Mouse (Mus musculus) liver, embryonic 13.5 days (tissue): ENCODE measurements around the gene Noxo1. TPM values are rescaled to one million over a fixed set of nuclear protein-coding genes. Genes with fewer than 3 reads are reported as not detected.

ENCODE experiments used
- ATAC-seq: fragments of 200-750 bp; cut with Nextera tagmentation; 2 replicates; pipeline ENCODE4 v1.8.0; 2017; ENCODE audit warnings: low read depth, mild to moderate bottlenecking, moderate number of reproducible peaks, moderate library complexity
- DNase-seq: peaks from one replicate; pipeline ENCODE4 v3.0.0; 2022
- H3K27ac ChIP-seq: fragments of 300-500 bp; sonication (generic); 2 replicates; pipeline ENCODE4 v1.5.1; 2015; ENCODE audit warnings: moderate library complexity, mild to moderate bottlenecking, inconsistent platforms
- H3K27me3 ChIP-seq: fragments of 300-500 bp; sonication (generic); 2 replicates; pipeline ENCODE4 v1.6.1; 2015; ENCODE audit warnings: mild to moderate bottlenecking, inconsistent platforms
- H3K36me3 ChIP-seq: fragments of 300-500 bp; sonication (generic); 2 replicates; pipeline ENCODE4 v1.6.1; 2015; ENCODE audit warnings: mild to moderate bottlenecking, inconsistent platforms
- H3K4me1 ChIP-seq: fragments of 300-500 bp; sonication (generic); replicated peaks from 2 replicates; pipeline ENCODE4 v1.6.1; 2015; ENCODE audit warnings: inconsistent platforms
- H3K4me2 ChIP-seq: fragments of 300-500 bp; sonication (generic); 2 replicates; pipeline ENCODE4 v1.6.1; 2015; ENCODE audit warnings: inconsistent platforms, mild to moderate bottlenecking, moderate library complexity
- H3K4me3 ChIP-seq: fragments of 300-500 bp; sonication (generic); replicated peaks from 2 replicates; pipeline ENCODE4 v1.5.1; 2015; ENCODE audit warnings: mild to moderate bottlenecking, inconsistent platforms
- H3K9ac ChIP-seq: fragments of 300-500 bp; sonication (generic); 2 replicates; pipeline ENCODE4 v1.6.1; 2015; ENCODE audit warnings: mild to moderate bottlenecking, inconsistent platforms
- H3K9me3 ChIP-seq: fragments of 300-500 bp; sonication (generic); replicated peaks from 2 replicates; pipeline ENCODE4 v1.6.1; 2016; ENCODE audit warnings: inconsistent platforms
- WGBS: fragments of 180-500 bp; shearing (Covaris S2); methylation state at CpG from one replicate; pipeline ENCODE4 v1.1.7; 2015; ENCODE audit not compliant: insufficient replicate concordance; 5-methylcytosine and 5-hydroxymethylcytosine counted together
- polyA plus RNA-seq: library from polyadenylated mRNA; unstranded; fragments of >200 nt; fragmentation: Nextera tagmentation; extraction: Ambion mirVana; gene quantifications from 2 replicates; pipeline ENCODE4 v1.2.1, GENCODE M21; 2015

The Noxo1 gene
- polyA plus RNA-seq = 0.14 and 0.34 TPM in 2 replicates

GRCm38 (mm10) chr17:24696011-24696697 is at the start of gene Noxo1, which contains the start of gene Gfer:
Gene Noxo1 (plus strand): TSS chr17:24696234.
Gene Gfer (minus strand): TSS chr17:24696156.
- H3K36me3 ChIP-seq = peaks cover 37% of the 10 kb centered on the region
- WGBS = under 1% methylated on average over 72 of the region's 76 CpGs
- ATAC-seq (peak; percentile 94), DNase-seq (peak; percentile 86)
- H3K27me3 ChIP-seq = peaks cover 11% of the 10 kb centered on the region
- H3K9me3 ChIP-seq = no peaks in the 10 kb centered on the region
- peak within 1 kb of the TSS; percentile 96 for H3K4me2 ChIP-seq
- peak within 1 kb of the TSS; percentile 84 for H3K4me3 ChIP-seq
- H3K4me1 ChIP-seq = peaks cover 40% of the 10 kb centered on the region
- H3K9ac ChIP-seq = peak within 1 kb of the TSS; percentile 90
- peak within 1 kb of the TSS; percentile 88 for H3K27ac ChIP-seq

DNA sequence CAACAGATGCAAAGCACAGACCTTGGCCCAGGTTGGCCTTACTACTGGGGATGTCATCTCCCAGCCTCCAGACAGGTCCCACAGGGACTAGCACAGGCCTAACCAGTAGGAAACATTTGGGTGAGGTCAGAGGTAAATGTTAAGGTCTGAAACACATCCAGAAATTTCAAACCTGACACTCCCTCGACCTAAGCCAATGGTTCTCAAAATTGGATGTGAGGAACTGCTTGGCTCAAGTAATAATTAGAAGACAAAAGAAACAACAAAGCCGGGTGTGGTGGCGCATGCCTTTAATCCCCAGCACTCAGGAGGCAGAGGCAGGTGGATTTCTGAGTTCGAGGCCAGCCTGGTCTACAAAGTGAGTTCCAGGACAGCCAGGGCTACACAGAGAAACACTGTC is 49.7 kb upstream of the Noxo1 start:
- Histone ChIP-seq H3K4me1 (peaks cover 42% of the 10 kb centered on the region), H3K9me3 (no peaks in the 10 kb centered on the region), H3K27ac (no peak overlapping the region), H3K4me2 (no peak overlapping the region), H3K36me3 (no peaks in the 10 kb centered on the region), H3K9ac (no peak overlapping the region), H3K4me3 (no peak overlapping the region), H3K27me3 (peaks cover 45% of the 10 kb centered on the region)
- WGBS = 66% methylated on average over 4 of the region's 4 CpGs
- DNase-seq (no peak), ATAC-seq (no peak)

DNA sequence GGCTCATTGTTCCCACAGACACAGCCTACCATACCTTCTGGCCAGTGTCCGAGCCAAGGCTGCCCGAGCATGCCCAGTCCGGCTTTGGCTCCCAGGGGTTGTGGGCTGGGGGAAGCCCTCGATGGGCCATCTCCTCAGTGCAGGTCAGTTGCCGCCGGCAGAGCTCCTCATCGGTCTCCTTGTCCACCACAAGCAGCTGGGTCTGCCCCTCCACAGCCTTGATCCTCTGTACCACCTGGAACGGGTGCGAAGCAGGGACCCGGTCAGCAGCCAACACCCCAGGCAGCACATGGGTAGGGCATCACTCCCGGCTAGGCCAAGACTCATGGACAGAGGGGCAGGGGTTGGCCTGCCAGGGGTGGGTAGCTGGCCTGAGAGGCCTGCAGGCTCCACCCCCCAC is 48.5 kb upstream of the Noxo1 start:
- Histone ChIP-seq H3K36me3 (no peaks in the 10 kb centered on the region), H3K4me1 (peaks cover 42% of the 10 kb centered on the region), H3K9me3 (no peaks in the 10 kb centered on the region), H3K4me3 (no peak overlapping the region), H3K4me2 (no peak overlapping the region), H3K27ac (no peak overlapping the region), H3K9ac (no peak overlapping the region), H3K27me3 (peaks cover 56% of the 10 kb centered on the region)
- WGBS = 72% methylated on average over 11 of the region's 11 CpGs
- no peak for ATAC-seq
- DNase-seq = no peak

DNA sequence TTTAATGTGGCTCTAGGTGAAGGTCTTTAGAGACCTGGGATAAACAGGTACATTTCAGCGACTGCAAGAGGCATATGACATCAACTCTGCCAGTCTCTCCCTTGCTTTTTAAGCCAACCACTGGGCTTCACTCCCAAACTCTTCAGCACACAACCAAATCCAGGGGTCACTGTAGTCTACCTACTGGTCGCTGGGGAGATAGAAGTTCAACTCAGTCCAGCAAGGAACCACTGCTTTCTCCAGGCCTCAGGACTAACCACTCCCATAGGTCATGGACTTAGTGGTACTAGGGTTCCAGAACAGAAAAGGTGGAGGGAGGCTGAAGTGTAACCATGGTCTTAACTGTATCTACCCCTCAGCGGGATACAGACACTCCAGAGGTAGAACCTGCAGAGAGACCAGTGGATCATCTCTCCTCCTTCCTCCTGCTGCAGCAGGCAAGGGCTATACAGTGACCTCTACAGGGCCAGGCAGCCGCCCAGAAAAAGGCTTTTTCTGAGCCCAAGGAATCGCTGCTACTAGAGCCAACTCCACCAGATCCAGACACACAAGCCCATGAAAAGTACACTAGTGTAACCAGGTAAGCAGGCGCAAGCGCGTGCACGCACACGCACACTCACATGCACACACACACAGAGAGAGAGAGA is 47.2 kb upstream of the Noxo1 start:
- Histone ChIP-seq H3K36me3 (no peaks in the 10 kb centered on the region), H3K9ac (no peak overlapping the region), H3K4me1 (peaks cover 45% of the 10 kb centered on the region), H3K4me2 (peak overlapping the region; percentile 82), H3K4me3 (peak overlapping the region; percentile 62), H3K27me3 (peaks cover 60% of the 10 kb centered on the region), H3K9me3 (no peaks in the 10 kb centered on the region), H3K27ac (no peak overlapping the region)
- no peak for ATAC-seq
- no peak for DNase-seq
- 67% methylated on average over 10 of the region's 10 CpGs for WGBS

DNA sequence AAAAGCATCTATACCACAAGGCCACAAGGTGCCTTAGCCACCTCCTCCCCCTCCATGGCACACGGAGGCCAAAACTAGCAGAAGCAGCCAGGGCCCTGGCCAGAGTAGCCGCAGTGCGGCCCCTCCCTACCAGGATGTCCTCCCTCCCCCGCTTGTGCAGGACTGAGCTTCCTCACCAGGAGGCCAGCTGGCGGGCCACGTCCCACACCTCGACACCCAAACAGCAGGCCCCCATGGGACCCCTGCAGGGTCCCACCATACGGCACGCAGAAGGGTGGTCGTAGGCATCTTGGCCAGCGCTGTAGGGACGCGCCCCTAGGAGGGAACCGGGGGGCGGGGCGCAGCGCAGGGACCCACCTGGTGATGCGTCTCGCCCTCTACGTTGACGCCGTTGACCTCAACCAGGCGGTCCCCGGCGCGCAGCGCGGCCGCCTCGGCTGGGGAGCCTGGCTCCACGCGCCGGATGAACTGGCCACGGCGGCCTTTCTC is 46.4 kb upstream of the Noxo1 start:
- H3K4me3 ChIP-seq = peak overlapping the region; percentile 62
- DNase-seq = no peak

GRCm38 (mm10) chr17:24650070-24650616 is 45.9 kb upstream of the Noxo1 start, which contains the start of gene Slc9a3r2:
Gene Slc9a3r2 (minus strand): TSS chr17:24650327.
- Histone ChIP-seq H3K27me3 (peaks cover 60% of the 10 kb centered on the region), H3K27ac (no peak within 1 kb of the TSS), H3K4me3 (peak within 1 kb of the TSS; percentile 62), H3K4me1 (peaks cover 33% of the 10 kb centered on the region), H3K9ac (peak within 1 kb of the TSS; percentile 68), H3K36me3 (no peaks in the 10 kb centered on the region), H3K9me3 (no peaks in the 10 kb centered on the region), H3K4me2 (peak within 1 kb of the TSS; percentile 82)
- WGBS = under 1% methylated on average over 28 of the region's 41 CpGs
- ATAC-seq (peak; percentile 45), DNase-seq (no peak)

More for the DNA sequence above, 46.4 kb upstream of the Noxo1 start:
- ATAC-seq = no peak
- H3K9ac ChIP-seq = peak overlapping the region; percentile 68
- H3K27me3 ChIP-seq = peaks cover 60% of the 10 kb centered on the region
- peaks cover 38% of the 10 kb centered on the region for H3K4me1 ChIP-seq
- no peak overlapping the region for H3K27ac ChIP-seq
- no peaks in the 10 kb centered on the region for H3K9me3 ChIP-seq
- 1% methylated on average over 35 of the region's 35 CpGs for WGBS
- H3K4me2 ChIP-seq = peak overlapping the region; percentile 82
- no peaks in the 10 kb centered on the region for H3K36me3 ChIP-seq

DNA sequence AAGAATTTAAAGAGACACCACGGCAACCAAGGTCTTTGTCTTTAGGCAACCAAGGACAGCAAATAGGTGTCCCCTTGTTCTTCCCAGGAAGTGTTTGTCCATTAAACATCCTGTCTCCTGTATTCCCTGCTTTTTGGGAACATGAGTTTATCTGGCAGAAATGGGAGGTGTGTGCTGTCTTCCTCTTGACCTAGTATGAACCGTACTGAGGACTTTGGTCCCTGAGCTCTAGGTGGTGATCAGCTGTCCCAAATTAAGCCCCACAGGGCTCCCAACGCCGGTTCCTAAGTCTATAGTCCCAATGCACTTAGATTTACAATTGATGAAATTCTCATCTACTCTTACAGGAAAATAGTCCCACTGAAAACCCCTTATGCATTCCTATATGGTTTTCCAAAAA is 45.3 kb upstream of the Noxo1 start:
- H3K9ac ChIP-seq = no peak overlapping the region
- WGBS = 67% methylated on average over 4 of the region's 4 CpGs
- H3K27me3 ChIP-seq = peaks cover 60% of the 10 kb centered on the region

GRCm38 (mm10) chr17:24651835-24652234 is 44.2 kb upstream of the Noxo1 start:
- Histone ChIP-seq H3K9ac (no peak overlapping the region), H3K27me3 (peaks cover 70% of the 10 kb centered on the region), H3K4me3 (no peak overlapping the region), H3K4me1 (peaks cover 21% of the 10 kb centered on the region), H3K36me3 (no peaks in the 10 kb centered on the region), H3K4me2 (no peak overlapping the region), H3K9me3 (no peaks in the 10 kb centered on the region), H3K27ac (no peak overlapping the region)
- DNase-seq (no peak), ATAC-seq (no peak)
- WGBS = 37% methylated on average over 3 of the region's 3 CpGs

More for the DNA sequence above, 45.3 kb upstream of the Noxo1 start:
- Histone ChIP-seq H3K4me2 (no peak overlapping the region), H3K4me3 (no peak overlapping the region), H3K27ac (no peak overlapping the region), H3K9me3 (no peaks in the 10 kb centered on the region), H3K36me3 (no peaks in the 10 kb centered on the region), H3K4me1 (peaks cover 27% of the 10 kb centered on the region)
- ATAC-seq (no peak), DNase-seq (no peak)

DNA sequence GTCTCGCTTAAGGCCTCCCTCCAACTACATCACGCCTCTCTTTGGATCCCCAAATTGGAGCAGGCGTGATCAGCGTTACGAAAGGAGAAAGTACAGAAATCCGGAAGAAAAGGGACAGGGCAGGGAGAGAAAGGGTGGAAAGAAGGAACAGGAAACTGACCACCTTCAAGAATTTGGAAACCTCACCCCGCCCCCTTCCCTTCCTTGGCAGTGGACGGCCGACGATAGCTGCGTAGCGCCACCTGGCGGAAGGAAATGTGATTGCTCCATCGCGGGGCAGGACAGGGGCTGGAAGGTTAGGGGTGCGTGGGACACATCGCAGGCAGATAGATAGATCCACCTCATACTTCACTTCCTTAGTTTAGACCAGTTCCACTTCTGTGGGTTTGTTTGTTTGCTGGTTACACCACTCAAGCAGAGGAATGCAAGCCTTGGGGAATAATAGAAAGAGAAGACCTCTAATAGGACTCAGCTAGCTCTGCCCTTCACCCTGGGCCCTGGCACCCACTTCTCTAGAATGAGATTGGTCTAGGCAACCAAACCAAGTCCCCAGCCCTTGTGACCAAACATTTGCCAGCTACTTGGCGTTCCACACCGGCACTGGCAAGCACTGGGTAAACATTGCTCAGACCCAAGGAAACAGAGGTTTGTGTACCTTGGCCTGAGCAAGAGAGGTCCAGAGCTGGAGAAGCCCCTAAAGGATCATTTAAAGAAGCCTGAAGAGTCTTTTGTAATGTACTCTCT is 41.9 kb upstream of the Noxo1 start:
- Histone ChIP-seq H3K4me3 (no peak overlapping the region; the same call in 1 of the 2 replicates), H3K27me3 (peaks cover 71% of the 10 kb centered on the region), H3K9ac (peak overlapping the region; percentile 18; the same call in 1 of the 2 replicates), H3K36me3 (no peaks in the 10 kb centered on the region), H3K4me1 (peaks cover 30% of the 10 kb centered on the region), H3K9me3 (no peaks in the 10 kb centered on the region), H3K4me2 (peak overlapping the region; percentile 38), H3K27ac (no peak overlapping the region)
- WGBS = 6% methylated on average over 19 of the region's 19 CpGs
- DNase-seq (no peak), ATAC-seq (peak; percentile 42)

DNA sequence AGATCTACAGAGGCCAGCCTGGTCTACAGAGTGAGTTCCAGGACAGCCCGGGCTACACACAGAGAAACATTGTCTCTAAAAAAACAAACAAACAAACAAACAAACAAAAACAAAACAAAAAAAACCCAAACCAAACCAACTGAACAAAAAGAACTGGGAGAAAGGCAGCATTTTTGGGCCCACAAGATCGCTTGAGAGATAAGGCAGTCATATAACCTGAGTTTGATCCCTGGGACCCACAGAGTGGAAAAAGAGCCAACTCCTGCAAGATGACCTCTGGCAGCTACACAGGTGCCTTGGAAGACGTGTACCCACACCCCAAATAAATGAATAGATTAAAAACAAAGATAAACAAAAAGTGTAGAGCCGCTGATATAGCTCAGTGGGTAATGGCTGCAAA is 41.1 kb upstream of the Noxo1 start:
- no peaks in the 10 kb centered on the region for H3K9me3 ChIP-seq
- WGBS = 49% methylated on average over 4 of the region's 4 CpGs
- peaks cover 71% of the 10 kb centered on the region for H3K27me3 ChIP-seq
- H3K27ac ChIP-seq = no peak overlapping the region
- H3K4me1 ChIP-seq = peaks cover 24% of the 10 kb centered on the region
- H3K36me3 ChIP-seq = no peaks in the 10 kb centered on the region
- H3K4me3 ChIP-seq = no peak overlapping the region
- H3K4me2 ChIP-seq = no peak overlapping the region
- no peak for DNase-seq
- H3K9ac ChIP-seq = no peak overlapping the region
- ATAC-seq = no peak
